Mouse (Mus musculus) intestine, embryonic 16.5 days (tissue): Measurements from ENCODE around the gene Ccdc12. TPM values are rescaled to one million over a fixed set of nuclear protein-coding genes. Genes with fewer than 3 reads are reported as not detected.
A peak's percentile ranks its signal among the peaks of the same experiment; 100 is the strongest.

Experiments used
- ATAC-seq: fragments of 200-750 bp; cut with Nextera tagmentation; 2 replicates; pipeline ENCODE4 v1.8.0; 2017; ENCODE audit warnings: moderate TSS enrichment, moderate library complexity
- H3K27ac ChIP-seq: fragments of 300-500 bp; sonication (generic); 2 replicates; pipeline ENCODE4 v1.5.1; 2014; ENCODE audit warnings: mild to moderate bottlenecking, low read length
- H3K27me3 ChIP-seq: fragments of 300-500 bp; sonication (generic); replicated peaks from 2 replicates; pipeline ENCODE4 v1.6.1; 2014; ENCODE audit warnings: low read length, control low read depth, mixed read lengths; ENCODE audit not compliant: control insufficient read depth, insufficient read depth
- H3K36me3 ChIP-seq: fragments of 300-500 bp; sonication (generic); 2 replicates; pipeline ENCODE4 v1.6.1; 2014; ENCODE audit warnings: low read length, control low read depth; ENCODE audit not compliant: control insufficient read depth, insufficient read depth
- H3K4me1 ChIP-seq: fragments of 300-500 bp; sonication (generic); 2 replicates; pipeline ENCODE4 v1.6.1; 2014; ENCODE audit warnings: low read length, control low read depth, mixed read lengths; ENCODE audit not compliant: control insufficient read depth, insufficient read depth
- H3K4me2 ChIP-seq: fragments of 300-500 bp; sonication (generic); 2 replicates; pipeline ENCODE4 v1.6.1; 2014; ENCODE audit warnings: low read depth, low read length, control low read depth
- H3K4me3 ChIP-seq: fragments of 300-500 bp; sonication (generic); 2 replicates; pipeline ENCODE4 v1.5.1; 2014; ENCODE audit warnings: mild to moderate bottlenecking, low read length
- H3K9ac ChIP-seq: fragments of 300-500 bp; sonication (generic); 2 replicates; pipeline ENCODE4 v1.6.1; 2014; ENCODE audit warnings: low read depth, low read length
- H3K9me3 ChIP-seq: fragments of 300-500 bp; sonication (generic); 2 replicates; pipeline ENCODE4 v1.6.1; 2016; ENCODE audit warnings: low read length, control low read depth; ENCODE audit not compliant: control insufficient read depth
- WGBS: fragments of 180-500 bp; shearing (Covaris S2); extraction: QIAGEN DNeasy Blood & Tissue Kit; methylation state at CpG from one replicate; pipeline ENCODE4 v1.1.7; 2014; 5-methylcytosine and 5-hydroxymethylcytosine counted together
- polyA plus RNA-seq: library from polyadenylated mRNA; unstranded; fragments of >200 nt; fragmentation: Nextera tagmentation; extraction: Ambion mirVana; gene quantifications from 2 replicates; pipeline ENCODE4 v1.2.1, GENCODE M21; 2015

Ccdc12 gene
- polyA plus RNA-seq: 168 and 188 TPM in 2 replicates

GRCm38 (mm10) chr9:110656249-110657221 lies at the start of gene Ccdc12:
Gene Ccdc12, plus strand, starts transcription at chr9:110656503.
- 0 out of 2 replicates have a peak, but pooled peaks cover 7% of the 10 kb centered on the region for H3K27me3 ChIP-seq
- ATAC-seq: peak; percentile 86
- peaks cover 37% of the 10 kb centered on the region for H3K4me1 ChIP-seq
- WGBS: under 1% methylated on average over 52 of the region's 52 CpGs
- no peaks in the 10 kb centered on the region for H3K36me3 ChIP-seq
- peak within 1 kb of the TSS; percentile 70 for H3K4me2 ChIP-seq
- peak within 1 kb of the TSS; percentile 90 for H3K9ac ChIP-seq
- no peaks in the 10 kb centered on the region for H3K9me3 ChIP-seq
- H3K4me3 ChIP-seq: peak within 1 kb of the TSS; percentile 75
- peak within 1 kb of the TSS; percentile 90 for H3K27ac ChIP-seq

- Histone ChIP-seq H3K4me3 (no peak overlapping the region), H3K27ac (no peak overlapping the region), H3K27me3 (no peaks in the 10 kb centered on the region), H3K36me3 (peaks cover 7% of the 10 kb centered on the region), H3K9me3 (no peaks in the 10 kb centered on the region), H3K4me2 (no peak overlapping the region), H3K4me1 (no peaks in the 10 kb centered on the region), H3K9ac (no peak overlapping the region)
- no peak for ATAC-seq
- 92% methylated on average over 3 of the region's 3 CpGs for WGBS
These were observed 44.8 kb upstream of the Ccdc12 start for GRCm38 (mm10) chr9:110611471-110611870.

GRCm38 (mm10) chr9:110617081-110617480 lies 39.2 kb upstream of the Ccdc12 start:
- no peak for ATAC-seq
- H3K27ac ChIP-seq: no peak overlapping the region
- no peak overlapping the region for H3K4me2 ChIP-seq
- H3K4me3 ChIP-seq: no peak overlapping the region
- no peaks in the 10 kb centered on the region for H3K4me1 ChIP-seq
- peaks cover 21% of the 10 kb centered on the region for H3K36me3 ChIP-seq
- WGBS: 66% methylated on average over 3 of the region's 3 CpGs
- H3K9ac ChIP-seq: no peak overlapping the region
- H3K27me3 ChIP-seq: no peaks in the 10 kb centered on the region
- H3K9me3 ChIP-seq: no peaks in the 10 kb centered on the region

- WGBS: 84% methylated on average over 7 of the region's 7 CpGs
- ATAC-seq: no peak
- no peak overlapping the region for H3K27ac ChIP-seq
- no peaks in the 10 kb centered on the region for H3K9me3 ChIP-seq
- no peaks in the 10 kb centered on the region for H3K27me3 ChIP-seq
- H3K4me2 ChIP-seq: no peak overlapping the region
- peaks cover 17% of the 10 kb centered on the region; the same call in 1 of the 2 replicates for H3K36me3 ChIP-seq
- no peak overlapping the region for H3K9ac ChIP-seq
- H3K4me3 ChIP-seq: no peak overlapping the region
- peaks cover 17% of the 10 kb centered on the region for H3K4me1 ChIP-seq
These were observed 36.1 kb upstream of the Ccdc12 start for GRCm38 (mm10) chr9:110620180-110620579.

- peaks cover 15% of the 10 kb centered on the region; the same call in 1 of the 2 replicates for H3K36me3 ChIP-seq
- no peak overlapping the region for H3K27ac ChIP-seq
- no peaks in the 10 kb centered on the region for H3K27me3 ChIP-seq
- 95% methylated on average over 7 of the region's 7 CpGs for WGBS
- H3K4me3 ChIP-seq: no peak overlapping the region
- peaks cover 20% of the 10 kb centered on the region for H3K4me1 ChIP-seq
- no peaks in the 10 kb centered on the region for H3K9me3 ChIP-seq
- no peak overlapping the region for H3K9ac ChIP-seq
- H3K4me2 ChIP-seq: no peak overlapping the region
- ATAC-seq: no peak
These were observed 35.6 kb upstream of the Ccdc12 start for GRCm38 (mm10) chr9:110620685-110621084.

- WGBS: 75% methylated on average over 12 of the region's 12 CpGs
- Histone ChIP-seq H3K27me3 (no peaks in the 10 kb centered on the region), H3K27ac (0 out of 2 replicates have a peak overlapping the region, but pooled peaks have one; percentile 87), H3K9me3 (no peaks in the 10 kb centered on the region), H3K4me1 (peaks cover 20% of the 10 kb centered on the region), H3K4me2 (no peak overlapping the region), H3K36me3 (peaks cover 14% of the 10 kb centered on the region; the same call in 1 of the 2 replicates), H3K4me3 (no peak overlapping the region), H3K9ac (no peak overlapping the region)
- no peak for ATAC-seq
These were observed 33.6 kb upstream of the Ccdc12 start for GRCm38 (mm10) chr9:110622621-110623219.

GRCm38 (mm10) chr9:110623416-110624195 lies 32.7 kb upstream of the Ccdc12 start:
- Histone ChIP-seq H3K4me3 (peak overlapping the region; percentile 63), H3K27me3 (no peaks in the 10 kb centered on the region), H3K4me2 (peak overlapping the region; percentile 99), H3K9ac (peak overlapping the region; percentile 75), H3K9me3 (no peaks in the 10 kb centered on the region), H3K27ac (peak overlapping the region; percentile 87), H3K36me3 (peaks cover 9% of the 10 kb centered on the region; the same call in 1 of the 2 replicates), H3K4me1 (peaks cover 20% of the 10 kb centered on the region)
- peak; percentile 17 for ATAC-seq
- WGBS: 33% methylated on average over 8 of the region's 8 CpGs

- Histone ChIP-seq H3K4me3 (peak within 1 kb of the TSS; percentile 63), H3K9me3 (no peaks in the 10 kb centered on the region), H3K4me2 (peak within 1 kb of the TSS; percentile 99), H3K27ac (peak within 1 kb of the TSS; percentile 87), H3K9ac (peak within 1 kb of the TSS; percentile 75), H3K27me3 (no peaks in the 10 kb centered on the region), H3K36me3 (peaks cover 5% of the 10 kb centered on the region; the same call in 1 of the 2 replicates), H3K4me1 (peaks cover 20% of the 10 kb centered on the region)
- ATAC-seq: peak; percentile 94
- 2% methylated on average over 41 of the region's 41 CpGs for WGBS
These were observed 31.7 kb upstream of the Ccdc12 start, which contains the start of gene Nradd for GRCm38 (mm10) chr9:110624361-110625166. Gene Nradd, minus strand, starts transcription at chr9:110624452.
